Mouse (Mus musculus) lung, adult 2 months (tissue): ENCODE data around the gene Cdh4.

Source experiments
- CTCF ChIP-seq: fragments of 200-500 bp; IDR thresholded peaks from 2 replicates; pipeline ENCODE4 v1.5.1; 2011; ENCODE audit warnings: mild to moderate bottlenecking, low read length, control low read depth; ENCODE audit not compliant: insufficient read depth
- POLR2A ChIP-seq: fragments of 200-500 bp; IDR thresholded peaks from 2 replicates; pipeline ENCODE4 v1.6.1; 2011; ENCODE audit warnings: low read depth, mild to moderate bottlenecking, control low read depth, low read length, borderline replicate concordance; ENCODE audit errors: extremely low read depth

DNA sequence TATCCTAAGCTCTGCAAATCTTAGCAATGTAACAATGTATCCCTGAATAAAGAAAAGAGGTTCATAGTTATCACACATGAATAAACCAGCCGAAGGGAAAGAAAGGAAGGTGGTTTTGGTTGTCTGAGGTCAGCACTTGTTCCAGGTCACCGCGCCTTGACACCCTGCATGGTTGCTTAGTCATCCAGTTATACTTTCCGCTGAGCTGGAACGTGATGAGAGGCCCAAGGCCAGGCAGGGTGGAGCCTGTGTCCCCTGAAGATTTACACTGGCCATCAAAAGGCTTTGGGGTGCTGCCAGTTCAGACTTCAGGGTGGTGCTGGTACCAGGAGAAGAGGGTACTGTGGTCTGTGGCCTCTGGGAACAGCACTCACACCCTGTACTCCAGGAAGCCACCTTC, 105.4 kb downstream of the Cdh4 start:
- TF ChIP-seq POLR2A (no peak), CTCF (no peak)
